Mouse (Mus musculus) G1E (cell line): ENCODE measurements around the gene Bzw2. TPM values are rescaled to one million over a fixed set of nuclear protein-coding genes. Genes with fewer than 3 reads are reported as not detected.

ENCODE experiments used
- ATAC-seq: 2 replicates; pipeline ENCODE4 v1.8.0; 2016; ENCODE audit warnings: mild to moderate bottlenecking; ENCODE audit not compliant: insufficient number of reproducible peaks, poor library complexity, low FRiP score, severe bottlenecking; ENCODE audit errors: extremely low read depth
- DNase-seq: peaks from one replicate; pipeline ENCODE4 v3.0.0; 2012; ENCODE audit warnings: low spot score
- H3K27me3 ChIP-seq: 2 replicates; pipeline ENCODE4 v1.6.1; 2012; ENCODE audit warnings: mild to moderate bottlenecking, low read length, inconsistent platforms; ENCODE audit not compliant: insufficient read depth
- H3K36me3 ChIP-seq: replicated peaks from 2 replicates; pipeline ENCODE3; 2012; ENCODE audit warnings: mild to moderate bottlenecking, inconsistent platforms
- H3K4me1 ChIP-seq: 2 replicates; pipeline ENCODE4 v1.6.1; 2012; ENCODE audit warnings: low read depth, low read length, inconsistent platforms, mixed read lengths; ENCODE audit not compliant: insufficient read depth
- H3K4me3 ChIP-seq: 2 replicates; pipeline ENCODE4 v1.5.1; 2012; ENCODE audit warnings: low read depth, mild to moderate bottlenecking, inconsistent platforms, low read length, moderate library complexity, mixed read lengths
- H3K9me3 ChIP-seq: replicated peaks from 2 replicates; pipeline ENCODE4 v1.6.1; 2012; ENCODE audit warnings: inconsistent platforms
- CTCF ChIP-seq: IDR thresholded peaks from 2 replicates; pipeline ENCODE4 v1.5.1; 2012; ENCODE audit warnings: low read depth, low read length, inconsistent platforms, mixed read lengths
- GATA1 ChIP-seq: IDR thresholded peaks from 2 replicates; pipeline ENCODE4 v1.6.1; 2012; ENCODE audit warnings: borderline replicate concordance, low read length, inconsistent platforms, mixed read lengths
- GATA2 ChIP-seq: IDR thresholded peaks from 2 replicates; pipeline ENCODE4 v1.6.1; 2012; ENCODE audit warnings: low read depth, low read length, inconsistent platforms, borderline replicate concordance
- POLR2AphosphoS5 ChIP-seq: IDR thresholded peaks from 2 replicates; pipeline ENCODE4 v1.6.1; 2012; ENCODE audit warnings: low read depth, low read length, inconsistent platforms; ENCODE audit not compliant: insufficient replicate concordance
- TAL1 ChIP-seq: conservative IDR thresholded peaks from 2 replicates; pipeline ENCODE4 v1.6.1; 2012; ENCODE audit warnings: low read depth, low read length, inconsistent platforms, mixed read lengths
- polyA plus RNA-seq: library from polyadenylated mRNA; stranded (reverse); fragments of >175 nt; gene quantifications from 2 replicates; pipeline ENCODE4 v1.2.3, GENCODE M21; 2012
- total RNA-seq, 2 experiments: library from RNA; stranded (forward) in 1 of 2; stranded (reverse) in 1 of 2; fragments of 200-1000 nt in 1 of 2; fragments of >200 nt in 1 of 2; fragmentation: Nextera tagmentation in 1 of 2; gene quantifications; 2 replicates each; pipeline ENCODE4 v1.2.3; 2014 to 2017

The Bzw2 gene
- total and polyA plus RNA-seq, 3 experiments = 23.8 to 134 (median 129) TPM

- H3K4me3 ChIP-seq = no peak overlapping the region
- DNase-seq = no peak
- no peaks in the 10 kb centered on the region for H3K4me1 ChIP-seq
- no peak for ATAC-seq
- H3K9me3 ChIP-seq = no peaks in the 10 kb centered on the region
- TF ChIP-seq CTCF = no peak
- TF ChIP-seq GATA1 = no peak
- no peak for TF ChIP-seq TAL1
- no peak for TF ChIP-seq POLR2AphosphoS5
- no peak for TF ChIP-seq GATA2
- H3K36me3 ChIP-seq = peaks cover 63% of the 10 kb centered on the region
- H3K27me3 ChIP-seq = no peaks in the 10 kb centered on the region
Measured at GRCm38 (mm10) chr12:36093081-36093670, 64.7 kb downstream of the Bzw2 start.

GRCm38 (mm10) chr12:36091964-36092363, 65.9 kb downstream of the Bzw2 start:
- Histone ChIP-seq H3K9me3 (no peaks in the 10 kb centered on the region), H3K4me3 (no peak overlapping the region), H3K36me3 (peaks cover 56% of the 10 kb centered on the region), H3K27me3 (no peaks in the 10 kb centered on the region), H3K4me1 (no peaks in the 10 kb centered on the region)
- TF ChIP-seq GATA1 (no peak), CTCF (no peak), TAL1 (no peak), POLR2AphosphoS5 (no peak), GATA2 (no peak)
- ATAC-seq (no peak), DNase-seq (no peak)

DNA sequence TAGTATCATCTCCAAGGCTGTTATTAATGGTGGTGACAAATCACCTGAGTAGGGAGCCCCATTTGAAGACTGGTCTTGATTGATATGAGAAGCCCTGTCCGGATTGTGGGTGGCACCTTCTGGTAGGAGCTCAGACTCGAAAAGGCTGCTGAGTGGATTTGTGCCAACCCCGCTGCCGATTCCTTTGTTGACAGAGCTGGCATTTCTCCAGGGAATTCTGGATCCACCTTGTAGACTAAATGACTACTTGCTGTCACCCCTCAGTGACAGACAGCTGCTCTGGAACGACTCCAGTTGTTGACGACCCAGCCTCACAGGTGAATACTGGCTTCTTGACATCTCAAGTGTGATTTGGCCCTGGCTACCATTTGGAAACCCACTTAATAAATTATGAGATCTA, 68.7 kb downstream of the Bzw2 start:
- Histone ChIP-seq H3K36me3 (peaks cover 35% of the 10 kb centered on the region), H3K4me3 (no peak overlapping the region), H3K4me1 (no peaks in the 10 kb centered on the region), H3K9me3 (no peaks in the 10 kb centered on the region), H3K27me3 (no peaks in the 10 kb centered on the region)
- TF ChIP-seq TAL1 (no peak), POLR2AphosphoS5 (no peak), GATA2 (no peak), CTCF (no peak), GATA1 (no peak)
- DNase-seq = no peak
- ATAC-seq = no peak

DNA sequence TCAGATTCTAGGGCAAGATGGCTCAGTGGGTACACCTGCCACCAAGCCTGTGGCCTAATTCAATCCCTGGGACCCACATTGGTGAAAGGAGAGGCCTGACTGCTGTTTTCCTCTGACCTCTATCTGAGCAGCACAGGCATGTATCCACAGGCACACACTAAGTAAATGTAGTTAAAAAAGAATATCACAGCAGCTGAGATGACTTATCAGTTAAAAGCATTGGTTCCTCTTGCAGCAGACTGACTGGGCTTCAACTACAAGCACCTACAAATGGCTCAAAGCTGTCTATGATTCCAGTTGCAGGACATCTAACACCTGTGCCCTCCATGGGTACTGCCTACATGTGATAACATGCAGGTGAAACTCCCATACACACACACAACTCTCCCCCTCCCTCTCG, 69.1 kb downstream of the Bzw2 start:
- Histone ChIP-seq H3K4me1 (no peaks in the 10 kb centered on the region), H3K36me3 (peaks cover 31% of the 10 kb centered on the region), H3K9me3 (no peaks in the 10 kb centered on the region), H3K27me3 (no peaks in the 10 kb centered on the region), H3K4me3 (no peak overlapping the region)
- TF ChIP-seq GATA2 (no peak), CTCF (no peak), POLR2AphosphoS5 (no peak), TAL1 (no peak), GATA1 (no peak)
- ATAC-seq = peak; percentile 35; the same call in 1 of the 2 replicates
- DNase-seq = no peak

GRCm38 (mm10) chr12:36085380-36085779, 72.5 kb downstream of the Bzw2 start:
- Histone ChIP-seq H3K36me3 (no peaks in the 10 kb centered on the region), H3K4me1 (no peaks in the 10 kb centered on the region), H3K4me3 (no peak overlapping the region), H3K9me3 (no peaks in the 10 kb centered on the region), H3K27me3 (no peaks in the 10 kb centered on the region)
- DNase-seq = no peak
- no peak for ATAC-seq
- TF ChIP-seq CTCF = no peak
- no peak for TF ChIP-seq POLR2AphosphoS5
- no peak for TF ChIP-seq GATA2
- no peak for TF ChIP-seq GATA1
- no peak for TF ChIP-seq TAL1

DNA sequence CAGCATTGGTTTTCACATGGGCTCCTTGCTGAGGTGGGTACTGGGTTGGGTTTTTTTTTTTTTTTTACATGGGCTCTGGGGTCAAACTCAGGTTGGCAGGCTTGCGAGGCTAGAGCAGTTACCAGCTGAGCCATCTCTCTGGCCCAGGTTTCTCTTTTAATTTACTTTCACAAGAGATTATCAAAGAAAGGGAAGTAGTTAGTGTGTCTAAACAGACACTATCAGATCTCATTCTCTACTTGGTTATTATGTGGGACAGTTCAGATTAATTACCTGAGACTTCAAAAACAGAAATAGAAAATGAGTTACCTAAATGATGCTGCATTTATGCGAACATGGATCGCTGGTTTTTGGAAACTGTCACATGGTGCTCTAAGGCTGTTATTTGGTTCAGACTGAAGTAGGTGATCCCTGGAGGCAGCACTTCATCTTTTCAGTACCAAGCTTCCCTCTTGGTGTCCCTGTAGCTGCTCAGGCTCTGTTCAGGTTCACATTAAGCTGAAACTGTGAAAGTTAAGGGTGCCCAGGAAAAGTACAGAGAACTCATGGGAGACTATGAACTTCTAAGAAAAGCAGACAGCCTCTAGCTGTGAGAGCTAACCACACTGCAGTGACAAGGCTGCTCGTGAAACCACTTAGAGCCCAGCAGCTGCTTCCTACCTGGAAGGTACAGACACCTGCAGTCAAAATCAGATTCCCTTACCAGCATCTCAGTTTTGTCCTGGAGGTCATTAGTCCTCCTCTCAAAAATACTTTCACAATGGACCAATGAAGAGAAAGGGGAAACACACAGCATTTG, 79.6 kb downstream of the Bzw2 start:
- TF ChIP-seq CTCF (no peak), POLR2AphosphoS5 (no peak), GATA2 (no peak), GATA1 (no peak), TAL1 (no peak)
- DNase-seq = no peak
- no peak for ATAC-seq
- Histone ChIP-seq H3K4me1 (no peaks in the 10 kb centered on the region), H3K4me3 (no peak overlapping the region), H3K36me3 (no peaks in the 10 kb centered on the region), H3K27me3 (no peaks in the 10 kb centered on the region), H3K9me3 (no peaks in the 10 kb centered on the region)
